Mouse (Mus musculus): Measurements from ENCODE around the gene Tex35. TPM values are rescaled to one million over a fixed set of nuclear protein-coding genes. Genes with fewer than 3 reads are reported as not detected.

Gene Tex35
- total RNA-seq (2023), result not detected in 2 replicates

DNA sequence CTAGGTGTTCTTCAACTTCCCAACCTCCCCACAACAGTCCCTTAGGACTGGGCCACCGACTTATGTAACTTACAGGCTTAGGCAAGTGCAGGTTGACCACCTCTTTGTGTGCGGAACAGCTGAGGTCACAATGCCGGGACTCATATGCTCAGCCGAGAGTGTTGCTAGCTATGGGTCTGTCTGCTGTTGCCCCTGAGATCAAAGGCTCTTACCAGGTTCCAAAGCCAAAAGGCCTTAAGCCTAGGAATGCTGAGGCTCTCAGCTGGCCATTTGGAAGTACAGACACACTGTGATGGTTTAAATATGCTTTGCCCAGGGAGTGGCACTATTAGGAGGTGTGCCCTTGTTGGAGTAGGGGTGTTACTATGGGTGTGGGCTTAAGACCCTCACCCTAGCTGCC lies at the start of gene Tex35:
Gene Tex35, minus strand, starts transcription at position 101 of the 400 bp plus-strand sequence.

Other genes starting within 250 kb of the Tex35 start
- gene Ralgps2, start 169.1 kb downstream of the Tex35 start, total RNA-seq (2023), result 5.9 and 7.1 TPM in 2 replicates

All from neutrophil, adult 65 days (primary cell).